Mouse (Mus musculus): ENCODE measurements around the gene Chil5. TPM values are rescaled to one million over a fixed set of nuclear protein-coding genes. Genes with fewer than 3 reads are reported as not detected.
"Not testable (repeated sequence)": the region's sequence is repeated elsewhere in the genome, so short reads cannot be mapped to it uniquely, and the experiment has no call there.

Chil5 gene
- not detected in 2 replicates for polyA plus RNA-seq (2015; fragmentation: Nextera tagmentation; extraction: Ambion mirVana)

- H3K9me3 ChIP-seq = no peaks in the 10 kb centered on the region
- no peak for ATAC-seq (ENCODE audit: insufficient number of reproducible peaks, insufficient read depth, low FRiP score, low TSS enrichment, low read depth)
- no peak within 1 kb of the TSS for H3K4me3 ChIP-seq
- H3K27me3 ChIP-seq = no peaks in the 10 kb centered on the region
- no peak within 1 kb of the TSS for H3K4me2 ChIP-seq
- WGBS = 93% methylated on average over 1 of the region's 1 CpGs
- H3K27ac ChIP-seq = no peak within 1 kb of the TSS
- no peaks in the 10 kb centered on the region for H3K36me3 ChIP-seq
- H3K4me1 ChIP-seq = no peaks in the 10 kb centered on the region
- no peak within 1 kb of the TSS for H3K9ac ChIP-seq
Measured at GRCm38 (mm10) chr3:106032781-106033180, at the start of gene Chil5. Gene Chil5, minus strand, starts transcription at chr3:106032814.

GRCm38 (mm10) chr3:106074824-106075223 lies 42.2 kb upstream of the Chil5 start:
- Histone ChIP-seq H3K9me3 (no peaks in the 10 kb centered on the region), H3K27me3 (no peaks in the 10 kb centered on the region), H3K9ac (no peak overlapping the region), H3K27ac (no peak overlapping the region), H3K36me3 (no peaks in the 10 kb centered on the region), H3K4me3 (no peak overlapping the region), H3K4me1 (no peaks in the 10 kb centered on the region), H3K4me2 (no peak overlapping the region)
- 61% methylated on average over 1 of the region's 1 CpGs for WGBS
- no peak for ATAC-seq (ENCODE audit: insufficient number of reproducible peaks, insufficient read depth, low FRiP score, low TSS enrichment, low read depth)

DNA sequence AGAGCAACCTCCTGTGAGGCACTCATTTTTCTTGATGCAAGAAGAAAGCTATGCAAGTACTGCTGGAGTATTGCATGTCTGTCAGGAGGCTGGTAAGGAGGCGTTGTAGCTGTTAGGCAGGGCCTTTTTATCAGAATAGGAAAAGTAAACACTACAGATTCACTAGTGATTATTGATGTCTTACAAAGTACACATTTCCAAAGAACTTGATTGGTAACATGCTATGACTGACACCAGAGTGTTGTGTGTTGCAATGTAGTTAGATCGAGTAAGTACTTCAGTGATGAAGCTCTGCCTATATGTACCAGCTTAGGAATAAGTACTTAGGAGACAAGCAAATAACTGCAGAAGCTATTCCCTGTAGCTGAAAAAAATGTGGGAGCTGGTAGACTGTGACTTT lies 38.4 kb upstream of the Chil5 start:
- no peak for ATAC-seq (ENCODE audit: insufficient number of reproducible peaks, insufficient read depth, low FRiP score, low TSS enrichment, low read depth)
- Histone ChIP-seq H3K4me1 (no peaks in the 10 kb centered on the region), H3K4me3 (no peak overlapping the region), H3K9me3 (no peaks in the 10 kb centered on the region), H3K27ac (no peak overlapping the region), H3K27me3 (no peaks in the 10 kb centered on the region), H3K36me3 (no peaks in the 10 kb centered on the region), H3K4me2 (no peak overlapping the region), H3K9ac (no peak overlapping the region)
- WGBS = 88% methylated on average over 2 of the region's 2 CpGs

DNA sequence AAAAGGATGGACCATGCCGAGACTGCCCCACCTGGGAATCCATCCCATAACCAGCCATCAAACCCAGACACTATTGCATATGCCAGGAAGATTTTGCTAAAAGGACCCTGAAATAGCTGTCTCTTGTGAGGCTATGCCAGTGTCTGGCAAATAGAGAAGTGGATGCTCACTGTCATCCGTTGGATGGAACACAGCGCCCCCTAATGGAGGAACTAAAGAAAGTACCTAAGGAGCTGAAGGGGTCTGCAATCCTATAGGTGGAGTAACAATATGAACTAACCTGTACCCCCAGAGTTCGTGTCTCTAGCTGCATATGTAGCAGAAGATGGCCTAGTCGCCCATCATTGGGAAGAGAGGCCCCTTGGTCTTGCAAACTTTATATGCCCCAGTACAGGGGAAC lies 35.1 kb upstream of the Chil5 start:
- 39% methylated on average over 5 of the region's 5 CpGs for WGBS

GRCm38 (mm10) chr3:106057966-106058365 lies 25.4 kb upstream of the Chil5 start:
- H3K4me1 ChIP-seq = no peaks in the 10 kb centered on the region
- H3K9ac ChIP-seq = no peak overlapping the region
- H3K4me3 ChIP-seq = no peak overlapping the region
- H3K27me3 ChIP-seq = no peaks in the 10 kb centered on the region
- no peak overlapping the region for H3K4me2 ChIP-seq
- H3K9me3 ChIP-seq = no peaks in the 10 kb centered on the region
- ATAC-seq (ENCODE audit: insufficient number of reproducible peaks, insufficient read depth, low FRiP score, low TSS enrichment, low read depth) = no peak
- no peaks in the 10 kb centered on the region for H3K36me3 ChIP-seq
- no peak overlapping the region for H3K27ac ChIP-seq
- whole genome bisulfite sequencing = 79% methylated on average over 3 of the region's 3 CpGs

More for the DNA sequence above, 35.1 kb upstream of the Chil5 start:
- H3K27me3 ChIP-seq; H3K4me1 ChIP-seq; H3K4me2 ChIP-seq; ATAC-seq (ENCODE audit: insufficient number of reproducible peaks, insufficient read depth, low FRiP score, low TSS enrichment, low read depth); H3K4me3 ChIP-seq; H3K36me3 ChIP-seq; H3K27ac ChIP-seq; H3K9ac ChIP-seq; H3K9me3 ChIP-seq: not testable (repeated sequence)

GRCm38 (mm10) chr3:106051896-106052295 lies 19.3 kb upstream of the Chil5 start:
- H3K4me2 ChIP-seq = no peak overlapping the region
- no peaks in the 10 kb centered on the region for H3K27me3 ChIP-seq
- H3K4me1 ChIP-seq = no peaks in the 10 kb centered on the region
- no peak overlapping the region for H3K4me3 ChIP-seq
- no peak overlapping the region for H3K9ac ChIP-seq
- H3K9me3 ChIP-seq = no peaks in the 10 kb centered on the region
- no peaks in the 10 kb centered on the region for H3K36me3 ChIP-seq
- WGBS = 67% methylated on average over 18 of the region's 18 CpGs
- H3K27ac ChIP-seq = no peak overlapping the region
- no peak for ATAC-seq (ENCODE audit: insufficient number of reproducible peaks, insufficient read depth, low FRiP score, low TSS enrichment, low read depth)

GRCm38 (mm10) chr3:106040306-106040705 lies 7.7 kb upstream of the Chil5 start:
- 87% methylated on average over 2 of the region's 2 CpGs for WGBS

GRCm38 (mm10) chr3:106024135-106024534 lies 8.5 kb downstream of the Chil5 start:
- Histone ChIP-seq H3K9me3 (no peaks in the 10 kb centered on the region), H3K36me3 (no peaks in the 10 kb centered on the region), H3K27me3 (no peaks in the 10 kb centered on the region), H3K4me1 (no peaks in the 10 kb centered on the region), H3K27ac (no peak overlapping the region), H3K4me3 (no peak overlapping the region), H3K4me2 (no peak overlapping the region), H3K9ac (no peak overlapping the region)
- ATAC-seq (ENCODE audit: insufficient number of reproducible peaks, insufficient read depth, low FRiP score, low TSS enrichment, low read depth) = no peak
- 80% methylated on average over 2 of the region's 2 CpGs for WGBS

More at GRCm38 (mm10) chr3:106040306-106040705, 7.7 kb upstream of the Chil5 start:
- Histone ChIP-seq H3K4me2 (no peak overlapping the region), H3K9me3 (no peaks in the 10 kb centered on the region), H3K36me3 (no peaks in the 10 kb centered on the region), H3K9ac (no peak overlapping the region), H3K27me3 (no peaks in the 10 kb centered on the region), H3K4me1 (no peaks in the 10 kb centered on the region), H3K27ac (no peak overlapping the region), H3K4me3 (no peak overlapping the region)
- ATAC-seq (ENCODE audit: insufficient number of reproducible peaks, insufficient read depth, low FRiP score, low TSS enrichment, low read depth) = no peak

- H3K27ac ChIP-seq = no peak overlapping the region
- no peaks in the 10 kb centered on the region for H3K27me3 ChIP-seq
- H3K4me1 ChIP-seq = no peaks in the 10 kb centered on the region
- no peak overlapping the region for H3K4me2 ChIP-seq
- no peaks in the 10 kb centered on the region for H3K36me3 ChIP-seq
- no peak for ATAC-seq (ENCODE audit: insufficient number of reproducible peaks, insufficient read depth, low FRiP score, low TSS enrichment, low read depth)
- H3K9ac ChIP-seq = no peak overlapping the region
- no peaks in the 10 kb centered on the region for H3K9me3 ChIP-seq
- no peak overlapping the region for H3K4me3 ChIP-seq
Measured at GRCm38 (mm10) chr3:106021840-106022239, 10.8 kb downstream of the Chil5 start.

- no peak for ATAC-seq (ENCODE audit: insufficient number of reproducible peaks, insufficient read depth, low FRiP score, low TSS enrichment, low read depth)
Measured at GRCm38 (mm10) chr3:106014546-106014945, 18.1 kb downstream of the Chil5 start, which contains the start of gene Pifo. Gene Pifo, minus strand, starts transcription at chr3:106014646.

GRCm38 (mm10) chr3:106003360-106003759 lies 29.3 kb downstream of the Chil5 start:
- 66% methylated on average over 10 of the region's 10 CpGs for WGBS
- not testable (repeated sequence) for H3K9me3 ChIP-seq, H3K4me1 ChIP-seq

More at GRCm38 (mm10) chr3:106014546-106014945, 18.1 kb downstream of the Chil5 start, which contains the start of gene Pifo:
- H3K36me3 ChIP-seq = no peaks in the 10 kb centered on the region
- no peaks in the 10 kb centered on the region for H3K4me1 ChIP-seq
- no peak within 1 kb of the TSS for H3K4me2 ChIP-seq
- no peak within 1 kb of the TSS for H3K4me3 ChIP-seq
- H3K27me3 ChIP-seq = no peaks in the 10 kb centered on the region
- no peak within 1 kb of the TSS for H3K27ac ChIP-seq
- no peaks in the 10 kb centered on the region for H3K9me3 ChIP-seq
- 81% methylated on average over 2 of the region's 2 CpGs for WGBS
- no peak within 1 kb of the TSS for H3K9ac ChIP-seq

GRCm38 (mm10) chr3:106001416-106002370 lies 30.9 kb downstream of the Chil5 start:
- Histone ChIP-seq H3K27ac (no peak overlapping the region), H3K36me3 (no peaks in the 10 kb centered on the region), H3K4me1 (peaks cover 8% of the 10 kb centered on the region), H3K4me2 (peak overlapping the region; percentile 48), H3K9ac (no peak overlapping the region), H3K27me3 (no peaks in the 10 kb centered on the region), H3K4me3 (0 out of 2 replicates have a peak overlapping the region, but pooled peaks have one; percentile 4), H3K9me3 (no peaks in the 10 kb centered on the region)
- peak; percentile 87 for ATAC-seq (ENCODE audit: insufficient number of reproducible peaks, insufficient read depth, low FRiP score, low TSS enrichment, low read depth)
- WGBS = 19% methylated on average over 17 of the region's 17 CpGs

More at GRCm38 (mm10) chr3:106003360-106003759, 29.3 kb downstream of the Chil5 start:
- H3K9ac ChIP-seq; H3K36me3 ChIP-seq; ATAC-seq (ENCODE audit: insufficient number of reproducible peaks, insufficient read depth, low FRiP score, low TSS enrichment, low read depth); H3K27ac ChIP-seq; H3K27me3 ChIP-seq; H3K4me2 ChIP-seq; H3K4me3 ChIP-seq: not testable (repeated sequence)

All from embryonic facial prominence, embryonic 13.5 days (tissue).